Mouse (Mus musculus) spleen, postnatal 36 days (tissue): ENCODE data around the gene Gm17689.

Experiments used
- DNase-seq, 2 experiments: peaks; one replicate each; pipeline ENCODE4 v3.0.0; 2022; ENCODE audit warnings: low spot score in 2 of 2, mixed read lengths in 1 of 2

The Gm17689 gene

GRCm38 (mm10) chr9:36582535-36582934 lies at the start of gene Gm17689:
Gm17689 (minus strand) TSS chr9:36582635.
- DNase-seq: no peak

GRCm38 (mm10) chr9:36541863-36542262 lies 40.6 kb downstream of the Gm17689 start, which contains the start of gene Gm5615:
Gm5615 (minus strand) TSS chr9:36541963.
- DNase-seq: no peak
